Mouse (Mus musculus): Measurements from ENCODE around the gene Jade2. TPM values are rescaled to one million over a fixed set of nuclear protein-coding genes. Genes with fewer than 3 reads are reported as not detected.

Gene Jade2
- total RNA-seq, 2 experiments from 2014 or later: 34.0 to 39.7 TPM

Other genes starting within 250 kb of the Jade2 start
- 10 to 100 TPM; 44.7 to 52.4 TPM for gene Nhp2, start 237.9 kb downstream of the Jade2 start, total RNA-seq (2021)
- 10 to 100 TPM; 58.0 to 58.9 TPM for gene Rmnd5b, start 221.8 kb downstream of the Jade2 start, total RNA-seq (2021)
- 10 to 100 TPM; 11.8 to 15.0 TPM for gene N4bp3, start 206.8 kb downstream of the Jade2 start, total RNA-seq (2021)
- gene D930048N14Rik, start 206.7 kb downstream of the Jade2 start, total RNA-seq (2021): 1 to 10 TPM in 1 of 2 experiments, under 1 TPM in 1; 0.81 to 1.6 TPM
- 10 to 100 TPM; 32.2 to 33.8 TPM for gene 0610009B22Rik, start 168.8 kb downstream of the Jade2 start, total RNA-seq (2021)
- 10 to 100 TPM; 16.7 to 19.4 TPM for gene Sec24a, start 94.0 kb downstream of the Jade2 start, total RNA-seq (2021)
- 10 to 100 TPM; 63.1 to 65.0 TPM for gene Sar1b, start 94.0 kb downstream of the Jade2 start, total RNA-seq (2021)
- gene Cdkn2aipnl, start 110.0 kb upstream of the Jade2 start, total RNA-seq (2021): 10 to 100 TPM; 32.1 to 36.4 TPM
- 100 to 1,000 TPM; 172 to 199 TPM for gene Ube2b, start 143.1 kb upstream of the Jade2 start, total RNA-seq (2021)
- 10 to 100 TPM; 15.9 to 17.0 TPM for gene Cdkl3, start 146.6 kb upstream of the Jade2 start, total RNA-seq (2021)
- gene Ppp2ca, start 241.0 kb upstream of the Jade2 start, total RNA-seq (2021): 100 to 1,000 TPM; 116 to 120 TPM